Mouse (Mus musculus) Patski (cell line): ENCODE measurements around the gene Kcnq5. TPM values are rescaled to one million over a fixed set of nuclear protein-coding genes. Genes with fewer than 3 reads are reported as not detected.

Experiments used
- ATAC-seq: fragments of 100-300 bp; one replicate; pipeline ENCODE4 v1.8.0; 2021
- CTCF ChIA-PET: fragments of 350-600 bp; sonication (Branson Sonifier 250); formaldehyde crosslinking; loops from one replicate; lab custom pipeline; 2022; ENCODE audit warnings: inconsistent platforms; lab: Charles Lee
- POLR2A ChIA-PET: fragments of 350-600 bp; sonication (Branson Sonifier 250); formaldehyde crosslinking; loops from one replicate; lab custom pipeline; 2022; ENCODE audit warnings: antibody characterized with exemption, inconsistent platforms; lab: Charles Lee
- DNase-seq: peaks from one replicate; pipeline ENCODE4 v3.0.0-alpha.2; 2011; ENCODE audit warnings: low read depth, low spot score
- H3K27me3 ChIP-seq: fragments of 371-371 bp; one replicate; pipeline ENCODE4 v1.5.1; 2021
- CTCF ChIP-seq: fragments of 100-300 bp; IDR thresholded peaks from one replicate; pipeline ENCODE4 v1.5.1; 2021
- in situ Hi-C: fragments of 300-500 bp; cut with MboI; formaldehyde crosslinking; loops from 3 replicates; pipeline ENCODE4 v1.11.1; 2018; ENCODE audit warnings: low pct_unique_long_range_greater_than_20kb, mixed read lengths
- polyA plus RNA-seq: library from polyadenylated mRNA; unstranded; gene quantifications from one replicate; pipeline ENCODE4 v1.2.3, GENCODE M21; 2021

Gene Kcnq5
- polyA plus RNA-seq, 1 experiment from 2014 or later: 0.95 TPM

GRCm38 (mm10) chr1:21958013-21958412 lies 3.7 kb downstream of the Kcnq5 start:
- POLR2A ChIA-PET: no interaction called here
- no peak for ATAC-seq

GRCm38 (mm10) chr1:21940831-21941230 lies 20.9 kb downstream of the Kcnq5 start:
- in situ Hi-C loops: no loop called here
- peaks cover 5% of the 10 kb centered on the region for H3K27me3 ChIP-seq
- no peak for TF ChIP-seq CTCF
- ChIA-PET POLR2A (no interaction called here), CTCF (no interaction called here)
- no peak for DNase-seq
- ATAC-seq: no peak

More at GRCm38 (mm10) chr1:21958013-21958412, 3.7 kb downstream of the Kcnq5 start:
- TF ChIP-seq CTCF: no peak
- CTCF ChIA-PET: no interaction called here
- no peak for DNase-seq
- peaks cover 12% of the 10 kb centered on the region for H3K27me3 ChIP-seq
- in situ Hi-C loops: no loop called here

GRCm38 (mm10) chr1:21927182-21927581 lies 34.6 kb downstream of the Kcnq5 start:
- no peak for DNase-seq
- no peak for ATAC-seq
- in situ Hi-C loops: no loop called here
- ChIA-PET POLR2A (no interaction called here), CTCF (no interaction called here)
- peaks cover 11% of the 10 kb centered on the region for H3K27me3 ChIP-seq
- no peak for TF ChIP-seq CTCF

GRCm38 (mm10) chr1:21923293-21923642 lies 38.5 kb downstream of the Kcnq5 start:
- POLR2A ChIA-PET: no interaction called here
- in situ Hi-C loops: no loop called here
- ATAC-seq (no peak), DNase-seq (no peak)
- H3K27me3 ChIP-seq: no peaks in the 10 kb centered on the region
- CTCF ChIA-PET: no interaction called here
- TF ChIP-seq CTCF: no peak

- POLR2A ChIA-PET: no interaction called here
- in situ Hi-C loops: no loop called here
- CTCF ChIA-PET: no interaction called here
- H3K27me3 ChIP-seq: no peaks in the 10 kb centered on the region
- TF ChIP-seq CTCF: no peak
- ATAC-seq: no peak
- no peak for DNase-seq
These were observed 39.0 kb downstream of the Kcnq5 start for GRCm38 (mm10) chr1:21922578-21923292.

GRCm38 (mm10) chr1:21919276-21919675 lies 42.5 kb downstream of the Kcnq5 start:
- ChIA-PET POLR2A (no interaction called here), CTCF (interaction anchor here (0.8 kb wide), 1 partner anchor 16 kb away, joined by 3 read pairs; no protein-coding TSS in a partner anchor)
- H3K27me3 ChIP-seq: peaks cover 4% of the 10 kb centered on the region
- ATAC-seq (peak; percentile 85), DNase-seq (peak; percentile 6)
- TF ChIP-seq CTCF: no peak
- in situ Hi-C loops: no loop called here

GRCm38 (mm10) chr1:21896067-21896719 lies 65.5 kb downstream of the Kcnq5 start:
- no peak for ATAC-seq
- peaks cover 26% of the 10 kb centered on the region for H3K27me3 ChIP-seq
- DNase-seq: no peak
- no peak for TF ChIP-seq CTCF
- ChIA-PET POLR2A (no interaction called here), CTCF (no interaction called here)
- in situ Hi-C loops: no loop called here

- no peak for TF ChIP-seq CTCF
- POLR2A ChIA-PET: no interaction called here
- in situ Hi-C loops: no loop called here
- no peak for DNase-seq
- ATAC-seq: no peak
- H3K27me3 ChIP-seq: peaks cover 10% of the 10 kb centered on the region
- CTCF ChIA-PET: interaction anchor here (1.2 kb wide), 1 partner anchor 22 kb away, joined by 4 read pairs; no protein-coding TSS in a partner anchor
These were observed 78.0 kb downstream of the Kcnq5 start for GRCm38 (mm10) chr1:21883747-21884146.

GRCm38 (mm10) chr1:21870889-21871288 lies 90.9 kb downstream of the Kcnq5 start:
- ChIA-PET POLR2A (no interaction called here), CTCF (no interaction called here)
- DNase-seq (no peak), ATAC-seq (no peak)
- no peak for TF ChIP-seq CTCF
- in situ Hi-C loops: no loop called here
- H3K27me3 ChIP-seq: peaks cover 18% of the 10 kb centered on the region

GRCm38 (mm10) chr1:21868484-21868883 lies 93.3 kb downstream of the Kcnq5 start:
- peaks cover 19% of the 10 kb centered on the region for H3K27me3 ChIP-seq
- ChIA-PET CTCF (no interaction called here), POLR2A (no interaction called here)
- TF ChIP-seq CTCF: no peak
- ATAC-seq (no peak), DNase-seq (no peak)
- in situ Hi-C loops: no loop called here

GRCm38 (mm10) chr1:21856399-21856798 lies 105.3 kb downstream of the Kcnq5 start:
- ChIA-PET POLR2A (no interaction called here), CTCF (no interaction called here)
- in situ Hi-C loops: no loop called here
- TF ChIP-seq CTCF: no peak
- ATAC-seq (no peak), DNase-seq (no peak)
- H3K27me3 ChIP-seq: peaks cover 15% of the 10 kb centered on the region
